Mouse (Mus musculus) E14TG2a.4 (cell line): Measurements from ENCODE around the gene Mdc1.

Experiments
- CTCF ChIP-seq: conservative IDR thresholded peaks from 2 replicates; pipeline ENCODE4 v1.5.1; 2014; ENCODE audit warnings: low read length
- NANOG ChIP-seq: IDR thresholded peaks from 2 replicates; pipeline ENCODE4 v1.6.1; 2014; ENCODE audit warnings: borderline replicate concordance, low read length, mixed read lengths

GRCm38 (mm10) chr17:35903992-35904355 is 62.7 kb downstream of the Mdc1 start:
- TF ChIP-seq CTCF (no peak), NANOG (no peak)
